Mouse (Mus musculus): ENCODE measurements around the gene 6430531B16Rik. TPM values are rescaled to one million over a fixed set of nuclear protein-coding genes. Genes with fewer than 3 reads are reported as not detected.

Gene 6430531B16Rik
- total and polyA plus RNA-seq, 2 experiments from 2014 or later, result 2.0 to 2.7 TPM

DNA sequence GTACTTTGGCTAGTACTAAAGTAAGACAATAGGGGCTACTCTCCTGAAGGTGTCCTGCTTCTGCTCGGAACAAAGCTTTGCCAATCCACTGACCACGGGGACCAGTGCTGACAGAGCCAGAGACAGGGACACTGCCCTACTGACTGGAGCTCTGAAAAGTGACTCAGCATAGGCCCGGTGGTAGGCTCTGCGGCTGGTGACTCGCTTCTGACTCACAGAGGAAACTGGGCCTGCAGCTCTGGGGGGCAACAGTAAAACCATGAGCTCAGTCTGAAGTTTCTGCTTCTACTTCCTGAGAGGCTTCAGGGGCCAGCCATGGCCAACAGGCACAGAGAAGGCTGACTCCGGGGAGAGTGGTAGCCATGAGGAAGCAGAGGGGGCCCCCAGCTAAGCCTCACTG lies 7.1 kb downstream of the 6430531B16Rik start:
- H3K9ac ChIP-seq, result no peak overlapping the region
- WGBS, result 75% methylated on average over 6 of the region's 6 CpGs

GRCm38 (mm10) chr7:139970979-139971378 lies 7.6 kb downstream of the 6430531B16Rik start:
- H3K27ac ChIP-seq (ENCODE audit: low read depth, low read length), result no peak overlapping the region
- DNase-seq (no peak), ATAC-seq (no peak)
- no peak for TF ChIP-seq CTCF (IDR thresholded peaks at IDR 0.05; ENCODE audit: low read depth)
- no peaks in the 10 kb centered on the region for H3K4me1 ChIP-seq (ENCODE audit: insufficient read depth)
- no peaks in the 10 kb centered on the region for H3K9me3 ChIP-seq (ENCODE audit: low read length)
- WGBS, result 73% methylated on average over 5 of the region's 5 CpGs
- H3K36me3 ChIP-seq (ENCODE audit: insufficient read depth), result no peaks in the 10 kb centered on the region
- H3K4me2 ChIP-seq (ENCODE audit: low read depth), result no peak overlapping the region
- no peak overlapping the region for H3K9ac ChIP-seq
- no peaks in the 10 kb centered on the region; the same call in 1 of the 2 replicates for H3K27me3 ChIP-seq (ENCODE audit: insufficient read depth, low read length)
- no peak overlapping the region for H3K4me3 ChIP-seq (ENCODE audit: low read depth, low read length)

More for the DNA sequence above, 7.1 kb downstream of the 6430531B16Rik start:
- H3K4me1 ChIP-seq (ENCODE audit: insufficient read depth), result no peaks in the 10 kb centered on the region
- H3K27me3 ChIP-seq (ENCODE audit: insufficient read depth, low read length), result no peaks in the 10 kb centered on the region; the same call in 1 of the 2 replicates
- no peak overlapping the region for H3K4me2 ChIP-seq (ENCODE audit: low read depth)
- no peak overlapping the region for H3K27ac ChIP-seq (ENCODE audit: low read depth, low read length)
- no peak for TF ChIP-seq CTCF (IDR thresholded peaks at IDR 0.05; ENCODE audit: low read depth)
- H3K9me3 ChIP-seq (ENCODE audit: low read length), result no peaks in the 10 kb centered on the region
- no peaks in the 10 kb centered on the region for H3K36me3 ChIP-seq (ENCODE audit: insufficient read depth)
- ATAC-seq (no peak), DNase-seq (no peak)
- H3K4me3 ChIP-seq (ENCODE audit: low read depth, low read length), result no peak overlapping the region

GRCm38 (mm10) chr7:139970216-139970919 lies 8.2 kb downstream of the 6430531B16Rik start:
- no peak overlapping the region for H3K4me2 ChIP-seq (ENCODE audit: low read depth)
- TF ChIP-seq CTCF (IDR thresholded peaks at IDR 0.05; ENCODE audit: low read depth), result no peak
- WGBS, result 89% methylated on average over 10 of the region's 10 CpGs
- no peaks in the 10 kb centered on the region for H3K9me3 ChIP-seq (ENCODE audit: low read length)
- H3K27me3 ChIP-seq (ENCODE audit: insufficient read depth, low read length), result no peaks in the 10 kb centered on the region; the same call in 1 of the 2 replicates
- no peak overlapping the region for H3K4me3 ChIP-seq (ENCODE audit: low read depth, low read length)
- no peak overlapping the region for H3K9ac ChIP-seq
- H3K36me3 ChIP-seq (ENCODE audit: insufficient read depth), result no peaks in the 10 kb centered on the region
- ATAC-seq (no peak), DNase-seq (no peak)
- no peaks in the 10 kb centered on the region for H3K4me1 ChIP-seq (ENCODE audit: insufficient read depth)
- no peak overlapping the region for H3K27ac ChIP-seq (ENCODE audit: low read depth, low read length)

DNA sequence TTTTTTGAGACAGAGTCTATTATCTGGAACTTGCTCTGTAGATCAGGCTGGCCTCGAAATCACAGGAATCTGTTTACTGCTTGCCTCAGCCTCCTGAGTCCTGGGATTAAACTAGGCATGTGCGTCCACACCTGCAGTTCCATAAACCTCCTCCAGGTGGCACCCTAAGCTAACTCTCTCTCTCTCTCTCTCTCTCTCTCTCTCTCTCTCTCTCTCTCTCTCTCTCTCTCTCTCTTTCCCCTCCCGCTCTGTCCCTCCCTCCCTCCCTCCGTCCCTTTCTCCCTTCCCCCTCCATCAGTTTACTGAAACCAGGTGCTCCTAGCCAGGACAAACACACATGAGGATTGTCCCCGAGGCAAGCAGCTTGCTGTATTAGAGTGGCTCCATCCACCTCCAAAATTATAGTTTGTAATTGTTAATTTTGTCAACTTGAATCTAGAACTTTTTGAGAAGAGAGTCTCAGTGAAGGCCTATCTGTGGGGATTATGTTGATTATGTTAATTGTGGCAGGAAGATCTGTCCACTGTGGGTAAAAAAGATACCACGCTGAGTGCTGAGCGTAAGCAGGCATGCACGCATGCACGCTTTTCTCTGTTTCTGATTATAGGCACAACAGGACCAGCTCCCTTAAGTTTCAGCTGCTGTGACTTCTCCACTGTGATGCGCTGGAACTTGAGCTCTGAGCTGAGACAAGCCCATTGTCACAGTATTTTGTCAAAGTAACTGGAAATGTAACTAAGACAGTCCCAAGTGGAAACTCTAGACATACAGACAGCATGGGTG lies 9.0 kb downstream of the 6430531B16Rik start:
- Histone ChIP-seq H3K4me3 (ENCODE audit: low read depth, low read length) (no peak overlapping the region), H3K9me3 (ENCODE audit: low read length) (no peaks in the 10 kb centered on the region), H3K4me2 (ENCODE audit: low read depth) (no peak overlapping the region), H3K9ac (no peak overlapping the region), H3K27me3 (ENCODE audit: insufficient read depth, low read length) (no peaks in the 10 kb centered on the region; the same call in 1 of the 2 replicates), H3K36me3 (ENCODE audit: insufficient read depth) (no peaks in the 10 kb centered on the region), H3K27ac (ENCODE audit: low read depth, low read length) (no peak overlapping the region), H3K4me1 (ENCODE audit: insufficient read depth) (no peaks in the 10 kb centered on the region)
- WGBS, result 37% methylated on average over 10 of the region's 10 CpGs
- ATAC-seq (peak; percentile 55; the same call in 1 of the 2 replicates), DNase-seq (peak; percentile 86)
- peak; percentile 90 for TF ChIP-seq CTCF (IDR thresholded peaks at IDR 0.05; ENCODE audit: low read depth)

GRCm38 (mm10) chr7:139968428-139968827 lies 10.1 kb downstream of the 6430531B16Rik start:
- Histone ChIP-seq H3K4me1 (ENCODE audit: insufficient read depth) (no peaks in the 10 kb centered on the region), H3K36me3 (ENCODE audit: insufficient read depth) (no peaks in the 10 kb centered on the region), H3K9me3 (ENCODE audit: low read length) (no peaks in the 10 kb centered on the region), H3K27ac (ENCODE audit: low read depth, low read length) (no peak overlapping the region), H3K27me3 (ENCODE audit: insufficient read depth, low read length) (no peaks in the 10 kb centered on the region; the same call in 1 of the 2 replicates), H3K9ac (no peak overlapping the region), H3K4me3 (ENCODE audit: low read depth, low read length) (no peak overlapping the region), H3K4me2 (ENCODE audit: low read depth) (no peak overlapping the region)
- TF ChIP-seq CTCF (IDR thresholded peaks at IDR 0.05; ENCODE audit: low read depth), result no peak
- WGBS, result 46% methylated on average over 5 of the region's 5 CpGs
- no peak for DNase-seq
- ATAC-seq, result no peak

GRCm38 (mm10) chr7:139967175-139967574 lies 11.4 kb downstream of the 6430531B16Rik start:
- H3K9me3 ChIP-seq (ENCODE audit: low read length), result no peaks in the 10 kb centered on the region
- H3K36me3 ChIP-seq (ENCODE audit: insufficient read depth), result no peaks in the 10 kb centered on the region
- H3K27ac ChIP-seq (ENCODE audit: low read depth, low read length), result no peak overlapping the region
- 19% methylated on average over 4 of the region's 4 CpGs for WGBS
- H3K27me3 ChIP-seq (ENCODE audit: insufficient read depth, low read length), result no peaks in the 10 kb centered on the region; the same call in 1 of the 2 replicates
- no peak overlapping the region for H3K4me2 ChIP-seq (ENCODE audit: low read depth)
- no peaks in the 10 kb centered on the region for H3K4me1 ChIP-seq (ENCODE audit: insufficient read depth)
- no peak for TF ChIP-seq CTCF (IDR thresholded peaks at IDR 0.05; ENCODE audit: low read depth)
- no peak overlapping the region for H3K9ac ChIP-seq
- no peak overlapping the region for H3K4me3 ChIP-seq (ENCODE audit: low read depth, low read length)
- ATAC-seq (no peak), DNase-seq (no peak)

- Histone ChIP-seq H3K9ac (no peak overlapping the region), H3K4me2 (ENCODE audit: low read depth) (no peak overlapping the region), H3K9me3 (ENCODE audit: low read length) (no peaks in the 10 kb centered on the region), H3K27ac (ENCODE audit: low read depth, low read length) (no peak overlapping the region), H3K27me3 (ENCODE audit: insufficient read depth, low read length) (no peaks in the 10 kb centered on the region; the same call in 1 of the 2 replicates), H3K4me1 (ENCODE audit: insufficient read depth) (no peaks in the 10 kb centered on the region), H3K36me3 (ENCODE audit: insufficient read depth) (no peaks in the 10 kb centered on the region), H3K4me3 (ENCODE audit: low read depth, low read length) (no peak overlapping the region)
- WGBS, result 60% methylated on average over 4 of the region's 4 CpGs
- TF ChIP-seq CTCF (IDR thresholded peaks at IDR 0.05; ENCODE audit: low read depth), result no peak
- ATAC-seq, result no peak
- no peak for DNase-seq
Observed at GRCm38 (mm10) chr7:139963814-139964213, 14.7 kb downstream of the 6430531B16Rik start.

Data from forebrain, postnatal 0 days (tissue).